Mouse (Mus musculus): ENCODE results near the gene U2af2. TPM values are rescaled to one million over a fixed set of nuclear protein-coding genes. Genes with fewer than 3 reads are reported as not detected.
"Not testable (repeated sequence)": the region's sequence is repeated elsewhere in the genome, so short reads cannot be mapped to it uniquely, and the experiment has no call there.

U2af2 gene
- polyA plus RNA-seq, 1 experiment from 2014 or later, result 107 TPM

DNA sequence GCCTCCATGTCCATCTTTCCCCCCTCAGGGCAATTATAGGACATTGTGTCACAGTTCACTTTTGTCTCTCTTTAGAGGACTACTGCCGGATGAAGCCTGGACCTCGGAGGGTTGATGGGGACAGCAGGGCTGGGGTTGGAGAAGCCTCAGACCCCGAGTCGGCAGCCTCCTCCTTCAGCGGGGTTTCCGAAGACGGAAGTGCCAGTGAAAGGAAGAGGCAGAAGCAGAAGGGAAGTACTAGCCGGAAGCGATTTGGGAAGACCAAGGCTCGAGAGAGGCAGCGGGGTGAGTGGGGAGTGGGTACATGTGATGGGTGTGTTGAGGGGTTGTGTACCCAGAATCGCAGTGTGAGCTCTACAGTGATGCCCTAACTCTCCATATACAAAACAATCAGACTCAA lies 2.5 kb upstream of the U2af2 start:
- Histone ChIP-seq H3K9me3 (no peaks in the 10 kb centered on the region), H3K27me3 (replicated peaks) (peaks cover 15% of the 10 kb centered on the region), H3K9ac (peak overlapping the region; percentile 88; the same call in 1 of the 2 replicates), H3K36me3 (replicated peaks) (no peaks in the 10 kb centered on the region), H3K4me2 (peak overlapping the region; percentile 89), H3K27ac (peak overlapping the region; percentile 99; the same call in 1 of the 2 replicates), H3K4me1 (peaks cover 71% of the 10 kb centered on the region), H3K4me3 (no peak overlapping the region)
- no peak for ATAC-seq (replicated peaks)
- WGBS, result 94% methylated on average over 12 of the region's 12 CpGs

DNA sequence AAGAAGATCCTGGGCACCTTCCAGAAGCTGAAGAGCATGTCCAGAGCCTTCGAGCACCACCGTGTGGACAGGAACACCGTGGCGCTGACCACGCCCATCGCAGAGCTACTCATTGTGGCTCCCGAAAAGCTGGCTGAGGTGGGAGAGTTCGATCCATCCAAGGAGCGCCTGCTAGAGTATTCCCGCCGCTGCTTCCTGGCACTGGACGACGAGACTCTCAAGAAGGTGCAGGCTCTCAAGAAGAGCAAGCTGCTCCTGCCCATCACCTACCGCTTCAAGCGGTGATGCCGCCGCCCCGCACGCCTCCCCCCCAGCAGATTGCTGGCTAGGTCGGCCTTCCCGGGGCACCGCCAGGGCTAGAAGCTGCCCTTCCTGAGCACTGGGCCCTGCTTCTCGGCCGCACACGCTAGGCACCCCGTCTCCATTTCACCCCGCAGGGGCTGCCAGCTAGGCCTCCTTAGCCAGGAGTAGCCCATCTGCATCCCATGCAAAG lies 1.7 kb upstream of the U2af2 start:
- Histone ChIP-seq H3K4me1 (peaks cover 67% of the 10 kb centered on the region), H3K4me2 (peak overlapping the region; percentile 89), H3K27me3 (replicated peaks) (peaks cover 6% of the 10 kb centered on the region), H3K27ac (peak overlapping the region; percentile 99), H3K4me3 (peak overlapping the region; percentile 55), H3K9me3 (no peaks in the 10 kb centered on the region), H3K36me3 (replicated peaks) (no peaks in the 10 kb centered on the region), H3K9ac (peak overlapping the region; percentile 88)
- 3% methylated on average over 27 of the region's 27 CpGs for WGBS
- 0 out of 2 replicates have a peak, but pooled peaks have one; percentile 0 for ATAC-seq (replicated peaks)

DNA sequence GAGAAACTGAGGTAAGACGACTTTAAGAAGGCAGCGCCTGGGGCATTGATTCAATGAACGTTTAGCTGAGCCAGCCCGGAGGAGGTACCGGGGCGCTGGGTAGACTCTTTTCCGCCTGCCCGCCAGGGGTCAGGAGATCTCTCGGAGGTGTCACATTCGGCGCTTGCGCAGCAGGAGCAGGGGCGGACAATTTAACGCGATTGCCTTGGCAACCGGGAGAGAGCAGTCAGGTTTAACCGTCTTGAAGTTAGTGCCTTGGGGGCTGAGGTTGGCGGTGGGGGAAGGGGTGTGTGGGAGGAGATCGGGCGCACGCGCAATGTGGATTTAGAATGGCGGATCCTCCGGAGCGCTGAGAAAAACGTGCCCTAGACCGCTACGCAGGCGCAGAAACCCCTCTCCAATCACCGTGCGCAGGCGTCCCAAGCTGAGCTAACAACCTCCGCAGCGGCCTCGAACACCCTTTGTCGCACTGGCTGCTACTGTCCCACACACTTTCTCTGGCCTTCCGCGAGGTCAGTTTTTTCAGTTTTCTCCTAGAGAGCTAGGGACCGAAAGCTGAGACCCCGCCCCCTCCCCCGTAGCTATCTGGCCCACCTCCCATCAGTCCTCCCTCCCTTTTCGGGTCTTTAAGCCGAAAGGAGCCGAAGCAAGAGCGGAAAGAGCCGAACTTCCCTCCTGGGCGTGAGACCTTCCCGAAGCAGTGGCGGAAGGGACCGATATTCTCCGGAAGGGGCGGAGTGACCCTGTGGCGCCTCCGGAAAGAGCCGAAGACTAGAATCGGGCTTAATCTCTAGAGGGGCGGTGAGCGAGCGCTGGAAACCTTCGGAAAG lies 784 bp upstream of the U2af2 start:
- Histone ChIP-seq H3K27ac (peak overlapping the region; percentile 99), H3K9me3 (no peaks in the 10 kb centered on the region), H3K36me3 (replicated peaks) (no peaks in the 10 kb centered on the region), H3K9ac (peak overlapping the region; percentile 88), H3K4me3 (peak overlapping the region; percentile 55), H3K4me1 (peaks cover 67% of the 10 kb centered on the region), H3K27me3 (replicated peaks) (no peaks in the 10 kb centered on the region), H3K4me2 (peak overlapping the region; percentile 89)
- under 1% methylated on average over 60 of the region's 60 CpGs for WGBS
- peak; percentile 91 for ATAC-seq (replicated peaks)

DNA sequence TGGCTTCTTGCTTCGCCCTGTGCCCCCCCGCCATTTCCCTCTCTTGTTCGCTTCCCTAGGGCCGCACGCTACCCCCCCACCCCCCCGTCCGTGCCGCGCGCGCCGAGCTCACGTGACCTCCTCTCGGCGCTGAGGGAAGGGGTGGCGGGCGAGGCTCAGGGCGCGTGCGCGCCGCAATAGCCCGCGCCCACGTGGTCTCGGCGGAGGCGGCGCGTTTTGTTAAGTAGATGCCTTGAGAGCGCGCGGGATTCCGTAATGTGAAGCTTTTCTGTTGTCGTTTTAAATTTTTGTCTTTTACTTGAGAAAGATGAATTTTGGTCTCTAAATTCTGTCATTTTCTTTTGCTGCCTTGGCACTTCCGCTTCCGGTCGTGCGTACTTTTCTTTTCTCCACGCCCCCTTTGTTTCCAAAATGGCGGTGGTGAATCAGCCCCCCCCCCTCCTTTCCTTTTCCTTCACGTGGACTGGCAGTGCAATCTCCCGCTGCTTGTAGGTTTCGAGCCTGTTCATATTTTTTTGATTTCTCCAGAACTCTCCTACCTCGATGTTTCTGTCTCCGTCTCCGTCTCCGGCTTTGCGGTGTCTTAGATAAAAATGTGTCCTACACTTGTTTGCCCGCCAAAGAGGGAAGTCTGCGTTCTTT lies 538 bp downstream of the U2af2 start:
- 0 out of 2 replicates have a peak, but pooled peaks cover 3% of the 10 kb centered on the region for H3K36me3 ChIP-seq (replicated peaks)
- no peaks in the 10 kb centered on the region for H3K27me3 ChIP-seq (replicated peaks)
- peak overlapping the region; percentile 89 for H3K4me2 ChIP-seq
- peaks cover 62% of the 10 kb centered on the region for H3K4me1 ChIP-seq
- H3K4me3 ChIP-seq, result peak overlapping the region; percentile 55
- under 1% methylated on average over 50 of the region's 51 CpGs for WGBS
- peak overlapping the region; percentile 99 for H3K27ac ChIP-seq
- H3K9ac ChIP-seq, result peak overlapping the region; percentile 88
- ATAC-seq (replicated peaks), result peak; percentile 16
- no peaks in the 10 kb centered on the region for H3K9me3 ChIP-seq

DNA sequence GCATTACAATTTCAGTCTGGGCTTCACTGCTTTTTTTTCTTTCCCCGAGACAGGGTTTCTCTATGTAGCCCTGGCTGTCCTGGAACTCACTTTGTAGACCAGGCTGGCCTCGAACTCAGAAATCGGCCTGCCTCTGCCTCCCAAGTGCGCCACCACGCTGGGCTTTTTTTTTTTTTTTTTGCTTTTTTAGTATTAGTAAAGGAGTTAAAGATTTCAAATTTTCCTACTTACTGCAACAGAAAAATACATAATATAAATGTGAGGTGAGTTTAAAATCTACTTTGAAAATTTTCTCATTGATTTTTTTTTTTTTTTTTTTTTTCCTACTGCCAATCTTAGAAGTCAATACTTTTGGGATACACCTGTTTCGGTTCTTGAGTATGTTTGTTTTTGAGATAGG lies 2.9 kb downstream of the U2af2 start:
- Histone ChIP-seq H3K36me3 (replicated peaks) (peaks cover 26% of the 10 kb centered on the region), H3K27ac (no peak overlapping the region), H3K27me3 (replicated peaks) (no peaks in the 10 kb centered on the region), H3K9ac (no peak overlapping the region), H3K4me3 (no peak overlapping the region), H3K9me3 (no peaks in the 10 kb centered on the region), H3K4me2 (peak overlapping the region; percentile 89; the same call in 1 of the 2 replicates), H3K4me1 (peaks cover 40% of the 10 kb centered on the region)
- WGBS, result 95% methylated on average over 6 of the region's 6 CpGs
- ATAC-seq (replicated peaks), result no peak

DNA sequence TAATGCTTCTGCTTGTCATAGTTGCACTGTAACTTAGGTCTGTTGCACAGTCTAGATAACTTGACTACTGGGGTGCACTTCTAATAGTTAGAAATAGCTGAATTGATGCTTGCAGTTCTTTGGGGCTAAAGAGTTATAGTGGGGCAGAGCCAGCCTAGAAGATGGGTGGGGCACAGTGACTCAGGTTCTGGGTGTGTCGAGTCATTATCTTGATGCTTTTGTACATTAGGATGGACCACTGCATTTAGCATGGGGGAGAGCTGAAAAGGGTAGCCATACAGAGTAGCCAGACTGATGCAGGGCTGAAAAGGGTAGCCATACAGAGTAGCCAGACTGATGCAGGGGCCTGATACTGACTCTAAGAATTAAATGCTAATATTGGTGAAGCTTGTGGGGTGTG lies 11.6 kb downstream of the U2af2 start:
- no peak overlapping the region for H3K27ac ChIP-seq
- H3K4me1 ChIP-seq, result no peaks in the 10 kb centered on the region
- no peak for ATAC-seq (replicated peaks)
- H3K9ac ChIP-seq, result no peak overlapping the region
- no peak overlapping the region for H3K4me3 ChIP-seq
- H3K9me3 ChIP-seq, result no peaks in the 10 kb centered on the region
- no peak overlapping the region for H3K4me2 ChIP-seq
- peaks cover 87% of the 10 kb centered on the region for H3K36me3 ChIP-seq (replicated peaks)
- H3K27me3 ChIP-seq (replicated peaks), result no peaks in the 10 kb centered on the region
- WGBS, result 90% methylated on average over 1 of the region's 1 CpGs

DNA sequence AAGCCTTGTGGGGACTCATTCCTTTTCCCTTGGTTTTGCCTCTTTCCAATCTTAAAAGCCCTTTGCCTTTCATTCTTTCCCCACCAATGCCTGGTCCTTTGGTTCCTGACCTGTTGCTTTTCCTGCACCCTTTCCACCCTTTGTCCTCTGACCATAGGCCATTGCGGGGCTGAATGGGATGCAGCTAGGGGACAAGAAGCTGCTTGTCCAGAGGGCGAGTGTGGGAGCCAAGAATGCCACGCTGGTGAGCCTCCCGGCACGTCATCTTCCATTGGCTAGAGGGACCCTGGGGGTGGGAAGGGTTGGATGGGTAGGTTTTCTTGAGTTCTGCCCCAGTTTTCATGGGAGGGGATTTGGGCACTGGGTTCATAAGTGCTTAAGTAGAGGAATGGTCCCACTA lies 13.0 kb downstream of the U2af2 start:
- ATAC-seq (replicated peaks), result no peak
- 92% methylated on average over 5 of the region's 5 CpGs for WGBS

DNA sequence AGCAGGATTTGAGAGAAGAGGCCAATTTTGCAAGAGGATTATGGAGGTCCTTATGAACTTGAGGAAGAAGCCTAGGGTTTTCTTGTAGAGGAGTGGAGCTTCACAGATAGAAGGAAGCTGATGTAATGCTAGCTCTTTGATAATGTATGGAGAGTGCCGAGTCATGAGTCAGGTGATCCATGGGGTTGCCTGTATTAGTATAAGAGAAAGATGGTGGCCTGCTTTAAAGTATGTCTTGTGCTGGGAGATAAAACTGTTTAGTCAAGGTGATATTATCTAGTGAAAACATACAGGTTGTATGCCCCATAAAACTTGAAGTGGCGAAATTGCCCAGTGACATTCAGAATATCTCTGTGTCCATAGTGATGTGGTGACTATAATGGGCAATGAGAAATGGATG lies 15.0 kb downstream of the U2af2 start:
- ATAC-seq (replicated peaks), result no peak

More for the DNA sequence above, 13.0 kb downstream of the U2af2 start:
- Histone ChIP-seq H3K4me2 (no peak overlapping the region), H3K27me3 (replicated peaks) (no peaks in the 10 kb centered on the region), H3K4me1 (no peaks in the 10 kb centered on the region), H3K9ac (no peak overlapping the region), H3K4me3 (no peak overlapping the region), H3K36me3 (replicated peaks) (peaks cover 79% of the 10 kb centered on the region), H3K9me3 (no peaks in the 10 kb centered on the region), H3K27ac (no peak overlapping the region)

DNA sequence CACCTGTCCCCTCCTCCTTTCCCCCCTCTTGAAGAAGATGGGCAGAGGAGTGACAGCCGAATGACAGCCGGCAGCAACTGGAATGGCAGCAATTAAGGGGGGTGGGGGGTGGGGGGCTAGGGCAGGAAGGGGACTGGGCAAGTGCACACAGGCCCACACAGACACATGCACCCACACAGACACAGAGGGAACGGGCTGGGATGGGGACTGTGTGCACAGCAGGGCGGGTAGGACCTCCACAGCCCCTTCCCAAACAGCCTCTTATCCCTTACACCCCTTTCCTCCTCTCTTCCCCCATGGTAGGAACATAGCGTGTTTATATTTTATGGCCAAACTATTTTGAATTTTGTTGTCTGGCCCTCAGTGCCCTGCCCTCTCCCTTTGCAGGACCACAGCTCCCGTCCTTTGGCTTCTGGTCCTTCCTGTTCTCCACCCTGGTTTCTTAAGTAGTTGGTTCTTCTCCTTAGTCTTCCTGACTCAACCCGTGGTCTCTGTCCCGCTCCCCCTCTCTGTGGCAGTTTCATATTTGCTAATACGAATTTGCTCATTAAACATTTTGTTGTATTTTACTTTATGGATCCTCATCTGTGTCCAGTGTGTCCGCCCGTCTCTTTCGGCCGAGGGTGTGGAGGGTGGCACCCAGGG lies 17.5 kb downstream of the U2af2 start:
- H3K27ac ChIP-seq, result peak overlapping the region; percentile 89
- H3K36me3 ChIP-seq (replicated peaks), result peaks cover 38% of the 10 kb centered on the region
- peak overlapping the region; percentile 93 for H3K4me3 ChIP-seq
- WGBS, result 48% methylated on average over 11 of the region's 13 CpGs
- not testable (repeated sequence) for H3K9me3 ChIP-seq; H3K27me3 ChIP-seq (replicated peaks); H3K9ac ChIP-seq
- H3K4me2 ChIP-seq, result peak overlapping the region; percentile 84
- peak; percentile 67 for ATAC-seq (replicated peaks)
- peaks cover 26% of the 10 kb centered on the region for H3K4me1 ChIP-seq

More for the DNA sequence above, 15.0 kb downstream of the U2af2 start:
- H3K27ac ChIP-seq, result no peak overlapping the region
- H3K9me3 ChIP-seq, result no peaks in the 10 kb centered on the region
- H3K27me3 ChIP-seq (replicated peaks), result no peaks in the 10 kb centered on the region
- peaks cover 13% of the 10 kb centered on the region for H3K4me1 ChIP-seq
- H3K4me3 ChIP-seq, result no peak overlapping the region
- WGBS, result 88% methylated on average over 2 of the region's 2 CpGs
- H3K36me3 ChIP-seq (replicated peaks), result peaks cover 63% of the 10 kb centered on the region
- H3K4me2 ChIP-seq, result no peak overlapping the region
- H3K9ac ChIP-seq, result no peak overlapping the region

DNA sequence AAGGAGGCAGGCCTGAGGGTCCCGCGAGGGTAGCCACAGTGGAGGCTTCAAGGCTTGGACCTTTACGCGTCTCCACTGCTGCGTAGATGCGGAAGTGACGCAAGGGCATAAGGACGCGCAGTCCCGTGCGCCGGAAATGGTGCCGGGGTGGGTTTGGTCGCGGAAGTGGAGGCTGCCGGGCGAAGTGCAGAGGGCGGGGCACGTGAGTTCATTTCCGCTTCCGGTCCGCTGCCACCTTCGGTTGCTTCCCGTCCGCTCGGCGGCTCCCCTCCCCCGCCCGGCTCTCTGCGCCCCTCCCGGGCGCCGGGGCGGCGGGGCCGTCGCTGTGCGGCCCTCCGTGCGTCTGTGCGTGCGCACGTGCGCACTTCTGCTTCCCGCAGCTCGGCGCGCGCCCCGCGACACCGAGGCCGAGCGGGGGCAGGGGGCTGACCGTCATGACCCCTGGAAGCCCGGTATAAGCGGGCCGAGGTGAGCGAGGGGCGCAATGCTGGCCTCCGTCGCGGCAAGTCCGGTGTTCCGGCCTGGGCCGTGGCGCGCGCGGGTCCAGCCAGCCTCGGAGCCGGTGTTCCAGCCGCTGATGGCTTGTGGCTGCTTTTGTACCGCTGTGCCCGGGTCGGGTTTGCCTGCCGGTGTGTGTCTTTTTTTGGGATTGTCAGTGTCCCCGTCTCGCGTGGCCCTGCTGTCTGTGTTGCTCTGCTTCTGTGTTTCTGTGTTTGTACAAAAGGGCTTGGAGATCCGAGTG lies 18.2 kb downstream of the U2af2 start, which contains the start of gene Epn1:
Gene Epn1, plus strand, starts transcription at position 226 of the 742 bp plus-strand sequence.
- H3K9ac ChIP-seq, result peak within 1 kb of the TSS; percentile 95

DNA sequence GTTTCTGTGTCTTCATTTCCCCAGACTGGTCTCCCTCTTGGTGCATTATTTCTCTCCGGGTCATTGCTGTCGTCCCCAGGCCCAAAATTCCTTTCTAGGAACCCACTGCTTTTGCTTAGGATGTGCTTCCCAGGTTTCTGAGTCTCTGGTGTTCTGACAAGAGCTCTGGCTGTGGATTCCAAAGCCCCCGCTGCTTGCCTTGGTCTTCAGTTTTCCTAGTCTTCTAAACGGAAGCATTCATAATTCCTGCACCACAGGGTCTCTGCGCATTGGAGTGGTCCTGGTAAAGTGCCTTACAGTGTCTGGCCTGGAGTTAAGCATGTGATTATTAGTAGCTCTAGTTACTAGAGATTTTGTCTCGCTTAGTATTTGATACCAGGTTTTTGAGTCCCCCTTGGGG lies 18.9 kb downstream of the U2af2 start:
- WGBS, result 20% methylated on average over 6 of the region's 6 CpGs
- Histone ChIP-seq H3K4me3 (peak overlapping the region; percentile 93), H3K9ac (peak overlapping the region; percentile 95), H3K9me3 (no peaks in the 10 kb centered on the region), H3K4me2 (peak overlapping the region; percentile 84), H3K27ac (peak overlapping the region; percentile 89; the same call in 1 of the 2 replicates), H3K27me3 (replicated peaks) (no peaks in the 10 kb centered on the region), H3K36me3 (replicated peaks) (peaks cover 27% of the 10 kb centered on the region), H3K4me1 (peaks cover 26% of the 10 kb centered on the region)
- ATAC-seq (replicated peaks), result no peak

More for the DNA sequence above, 18.2 kb downstream of the U2af2 start, which contains the start of gene Epn1:
- Histone ChIP-seq H3K4me2 (peak within 1 kb of the TSS; percentile 84), H3K4me1 (peaks cover 26% of the 10 kb centered on the region), H3K36me3 (replicated peaks) (peaks cover 32% of the 10 kb centered on the region), H3K4me3 (peak within 1 kb of the TSS; percentile 93), H3K27ac (peak within 1 kb of the TSS; percentile 89), H3K27me3 (replicated peaks) (no peaks in the 10 kb centered on the region), H3K9me3 (no peaks in the 10 kb centered on the region)
- ATAC-seq (replicated peaks), result peak; percentile 97
- WGBS, result under 1% methylated on average over 78 of the region's 81 CpGs

All from midbrain, embryonic 15.5 days (tissue).